Mouse (Mus musculus): ENCODE results near the gene Ppfia3.
"Not testable (repeated sequence)": the region's sequence is repeated elsewhere in the genome, so short reads cannot be mapped to it uniquely, and the experiment has no call there.

The Ppfia3 gene

DNA sequence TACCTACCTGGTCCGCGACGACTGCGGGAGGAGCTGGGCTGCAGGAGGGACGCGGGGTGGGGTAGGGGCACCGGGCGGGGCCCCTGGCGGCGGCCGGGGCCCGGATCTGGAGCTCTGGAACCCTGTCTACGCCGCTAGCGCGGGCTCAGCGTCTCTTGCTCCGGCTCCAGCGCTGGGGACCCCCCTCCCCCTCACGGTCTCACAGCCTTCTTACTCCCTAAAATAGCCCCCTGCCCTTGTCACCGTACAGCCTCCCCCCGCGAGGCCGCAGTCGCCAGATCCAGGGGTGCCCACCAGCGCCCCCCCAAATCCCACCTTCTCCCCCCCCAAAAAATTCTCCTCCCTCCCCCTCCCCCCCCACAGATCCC is at the start of gene Ppfia3:
Gene Ppfia3 (minus strand): TSS at position 368 of the 368 bp plus-strand sequence.
- no peak for DNase-seq (ENCODE audit: low read depth, low spot score)

DNA sequence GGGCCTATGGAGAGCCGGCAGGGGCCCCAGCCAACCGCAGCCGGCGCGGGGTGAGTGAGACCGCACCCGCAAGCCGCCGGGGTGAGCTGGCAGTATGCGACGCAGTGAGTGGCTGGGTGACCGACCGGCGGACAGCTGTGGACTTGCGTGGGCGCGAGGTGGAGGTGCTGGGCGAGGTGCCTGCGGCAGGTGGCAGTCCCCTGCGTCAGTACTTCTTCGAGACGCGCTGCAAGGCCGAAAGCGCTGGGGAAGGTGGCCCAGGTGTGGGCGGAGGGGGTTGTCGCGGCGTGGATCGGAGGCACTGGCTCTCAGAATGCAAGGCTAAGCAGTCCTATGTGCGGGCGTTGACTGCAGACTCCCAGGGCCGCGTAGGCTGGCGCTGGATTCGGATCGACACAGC is 48.8 kb upstream of the Ppfia3 start:
- no peak for DNase-seq (ENCODE audit: low read depth, low spot score)

GRCm38 (mm10) chr7:45414740-45415224 is 48.0 kb upstream of the Ppfia3 start:
- DNase-seq (ENCODE audit: low read depth, low spot score), result no peak

DNA sequence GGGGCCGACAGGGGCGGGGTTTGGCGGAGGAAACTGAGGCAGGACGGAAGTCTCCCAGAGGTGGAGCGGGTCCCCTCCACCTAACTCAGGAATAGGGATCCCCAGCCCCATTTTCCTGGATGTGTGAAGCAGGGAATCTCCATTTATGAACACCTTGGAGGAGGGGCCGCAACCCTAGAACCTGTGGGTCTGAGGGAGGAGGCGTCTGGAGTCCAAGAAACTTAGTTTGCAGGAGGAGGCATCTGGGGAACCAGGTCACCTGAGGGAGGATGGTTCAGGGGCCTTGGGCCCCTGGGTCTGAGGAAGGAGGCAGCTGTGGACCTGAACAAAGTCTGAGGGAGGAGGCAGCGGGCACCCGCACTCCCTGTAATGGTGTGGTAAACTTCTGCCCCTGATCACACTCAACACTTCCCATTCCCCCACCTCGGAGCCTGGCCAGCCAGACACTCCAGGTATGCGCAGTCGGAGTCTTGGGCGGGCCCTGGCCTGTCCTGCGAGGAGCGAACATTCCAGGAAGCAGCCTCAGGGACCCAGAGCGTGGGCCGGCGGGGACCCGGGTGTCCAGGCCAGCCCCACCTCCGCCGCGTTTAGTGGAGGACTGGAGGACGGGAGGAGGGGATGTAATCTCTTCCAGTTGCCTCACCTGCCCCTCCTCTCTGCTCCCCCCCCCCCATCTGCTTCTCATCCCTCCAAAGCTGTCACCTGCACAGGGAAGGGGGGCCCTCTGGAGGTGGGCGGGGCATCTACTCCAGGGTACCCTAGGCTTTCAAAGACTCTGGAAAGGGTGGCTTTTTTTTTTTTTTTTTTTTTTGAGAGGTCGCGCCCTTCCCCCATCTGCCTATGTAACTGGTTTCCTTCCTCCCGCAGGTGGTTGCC is 47.3 kb upstream of the Ppfia3 start:
- no peak for DNase-seq (ENCODE audit: low read depth, low spot score)

DNA sequence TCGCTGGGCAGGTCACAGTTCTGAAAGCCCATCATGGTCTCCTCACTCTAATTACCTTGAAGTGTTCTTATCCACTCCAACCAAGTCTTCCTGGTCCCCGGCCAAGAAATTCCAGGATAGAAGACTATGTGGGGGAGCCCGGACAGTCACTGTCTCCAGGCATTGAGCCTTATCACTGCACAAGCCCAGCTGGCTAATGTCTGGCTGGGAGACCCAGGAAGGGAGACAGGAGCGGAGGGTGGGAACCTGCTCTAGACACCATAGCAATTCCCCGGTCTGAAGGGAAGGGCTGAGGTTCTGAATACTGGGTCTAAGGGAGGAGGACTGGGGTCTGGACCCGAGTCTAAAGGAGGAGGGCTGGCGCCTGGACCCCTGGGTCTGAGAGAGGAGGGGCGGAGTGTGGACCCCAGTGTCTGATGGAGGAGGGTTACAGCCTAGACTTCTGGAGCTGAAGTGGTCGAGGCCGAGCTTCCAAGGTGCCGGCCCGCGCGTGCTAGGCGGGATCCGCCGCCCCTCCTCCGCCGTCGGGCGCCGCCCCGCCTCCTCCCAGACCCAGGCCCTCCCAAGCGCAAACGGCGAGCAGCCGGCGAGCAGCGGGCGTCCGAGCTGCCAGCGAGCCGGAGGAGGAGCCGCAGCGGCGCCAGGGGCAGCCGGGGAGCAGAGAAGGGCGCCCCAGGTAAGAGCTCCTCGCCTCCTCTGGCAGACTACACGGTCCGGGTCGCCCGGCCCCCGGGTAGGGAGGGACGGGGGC is 46.5 kb upstream of the Ppfia3 start, which contains the start of gene Ntf5:
Gene Ntf5 (plus strand): TSS at position 583 of the 751 bp plus-strand sequence.
- peak; percentile 29 for DNase-seq (ENCODE audit: low read depth, low spot score)

DNA sequence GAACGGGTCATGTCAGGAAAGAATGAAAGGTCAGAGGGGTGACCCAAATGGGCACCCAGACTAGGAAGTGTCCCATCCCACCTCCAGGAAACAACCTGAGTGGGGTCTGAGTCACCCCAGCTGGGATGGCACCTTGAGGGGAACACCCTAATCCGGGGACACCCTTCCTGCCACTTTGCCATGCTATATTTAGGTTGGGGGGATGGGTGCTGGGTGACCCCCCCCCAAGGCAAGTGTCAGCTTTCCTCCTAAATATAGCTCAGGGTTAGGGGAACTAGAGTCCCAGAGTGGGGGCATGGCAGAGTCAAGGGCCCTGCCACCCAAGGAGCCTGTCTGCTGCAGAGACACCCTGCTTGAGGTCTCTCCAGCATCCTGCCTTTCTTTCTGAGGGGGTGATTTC is 45.6 kb upstream of the Ppfia3 start:
- no peak for DNase-seq (ENCODE audit: low read depth, low spot score)

DNA sequence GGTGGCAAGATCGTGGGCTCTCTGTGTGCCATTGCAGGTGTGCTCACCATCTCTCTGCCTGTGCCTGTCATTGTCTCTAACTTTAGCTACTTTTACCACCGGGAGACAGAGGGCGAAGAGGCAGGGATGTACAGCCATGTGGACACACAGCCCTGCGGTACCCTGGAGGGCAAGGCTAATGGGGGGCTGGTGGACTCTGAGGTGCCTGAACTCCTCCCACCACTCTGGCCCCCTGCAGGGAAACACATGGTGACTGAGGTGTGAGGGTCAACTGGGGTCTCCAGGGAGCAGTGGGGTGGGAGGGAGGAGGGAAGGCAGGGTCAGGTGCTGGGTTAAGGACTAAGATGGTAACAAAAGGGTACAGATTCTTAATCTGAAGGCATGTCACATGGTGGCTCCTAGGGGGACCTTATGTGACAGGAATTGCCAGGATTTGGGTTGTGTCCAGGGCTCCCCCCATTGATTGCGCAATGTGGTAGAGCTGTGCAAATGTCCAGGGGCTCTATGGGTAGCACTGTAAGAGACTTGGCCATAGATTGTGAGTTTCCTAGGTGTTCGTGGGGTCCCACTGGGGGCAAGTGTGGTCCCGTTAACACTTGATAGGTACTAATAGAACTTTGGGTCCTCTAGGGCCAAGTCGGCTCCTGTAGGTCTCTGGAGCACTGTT is 42.8 kb upstream of the Ppfia3 start:
- DNase-seq (ENCODE audit: low read depth, low spot score), result no peak

GRCm38 (mm10) chr7:45408949-45409348 is 42.1 kb upstream of the Ppfia3 start:
- DNase-seq (ENCODE audit: low read depth, low spot score), result no peak

DNA sequence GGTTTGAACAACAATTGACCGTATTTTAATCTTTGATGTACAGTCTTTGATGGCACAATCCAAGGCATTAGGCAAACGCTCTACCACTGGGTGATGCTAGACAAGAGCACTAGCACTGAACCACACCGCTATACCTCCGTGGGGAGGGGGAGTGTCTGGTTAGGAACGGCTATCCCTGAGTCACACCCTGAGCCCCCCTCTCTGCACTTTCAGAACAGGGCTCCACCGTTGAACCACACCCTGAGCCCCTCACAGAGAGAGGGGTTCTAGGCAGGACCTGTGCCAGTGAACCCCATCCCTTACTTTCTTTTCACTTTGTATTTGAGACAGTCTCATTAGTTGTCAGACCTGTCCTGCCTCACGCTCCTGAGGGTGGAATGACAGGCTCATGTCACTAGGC is 41.5 kb upstream of the Ppfia3 start:
- DNase-seq (ENCODE audit: low read depth, low spot score), result no peak

GRCm38 (mm10) chr7:45407836-45408235 is 41.0 kb upstream of the Ppfia3 start:
- no peak for DNase-seq (ENCODE audit: low read depth, low spot score)

- no peak for DNase-seq (ENCODE audit: low read depth, low spot score)
Observed at GRCm38 (mm10) chr7:45406157-45407156, 39.6 kb upstream of the Ppfia3 start.

GRCm38 (mm10) chr7:45405091-45406075 is 38.6 kb upstream of the Ppfia3 start, which contains the start of gene Kcna7:
Kcna7 (plus strand) TSS chr7:45405653.
- peak; percentile 66 for DNase-seq (ENCODE audit: low read depth, low spot score)

DNA sequence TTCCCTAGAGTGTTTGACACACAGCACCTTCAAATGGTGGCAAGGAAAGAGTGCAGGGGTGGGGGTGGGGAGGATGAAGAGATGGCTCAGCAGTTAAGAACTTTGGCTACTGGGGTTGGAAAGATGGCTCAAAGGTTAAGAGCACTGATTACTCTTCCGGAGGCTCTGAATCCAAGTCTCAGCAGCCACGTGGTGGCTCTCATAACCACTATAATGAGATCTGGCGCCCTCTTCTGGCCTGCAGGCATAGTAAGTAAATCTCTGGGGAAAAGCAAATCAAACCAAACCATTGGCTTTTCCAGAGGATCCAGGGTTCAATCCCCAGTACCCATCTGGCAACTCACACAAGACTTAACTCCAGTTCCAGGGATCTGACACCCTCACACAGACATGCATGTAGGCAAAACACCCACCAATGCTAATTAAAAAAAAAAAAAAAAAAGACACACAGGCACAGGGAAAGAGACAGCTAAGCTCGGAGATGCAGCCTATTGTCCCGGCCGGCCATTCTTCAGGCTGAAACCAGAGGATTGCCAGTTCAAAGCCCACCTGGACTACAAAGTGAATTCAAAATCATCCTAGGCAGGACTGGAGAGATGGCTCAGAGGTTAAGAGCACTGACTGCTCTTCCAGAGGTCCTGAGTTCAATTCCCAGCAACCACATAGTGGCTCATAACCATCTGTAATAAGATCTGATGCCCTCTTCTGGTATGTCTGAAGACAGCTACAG is 36.9 kb upstream of the Ppfia3 start:
- DNase-seq (ENCODE audit: low read depth, low spot score), result peak; percentile 64

GRCm38 (mm10) chr7:45401521-45402085 is 34.8 kb upstream of the Ppfia3 start:
- no peak for DNase-seq (ENCODE audit: low read depth, low spot score)

GRCm38 (mm10) chr7:45396787-45397186 is 30.0 kb upstream of the Ppfia3 start:
- DNase-seq (ENCODE audit: low read depth, low spot score), result peak; percentile 45

- DNase-seq (ENCODE audit: low read depth, low spot score), result not testable (repeated sequence)
Observed at GRCm38 (mm10) chr7:45396337-45396775, 29.5 kb upstream of the Ppfia3 start.

GRCm38 (mm10) chr7:45395578-45396336 is 28.9 kb upstream of the Ppfia3 start, which contains the start of gene Snrnp70:
Snrnp70 (minus strand) TSS chr7:45395742.
- peak; percentile 100 for DNase-seq (ENCODE audit: low read depth, low spot score)
